Mouse (Mus musculus) E14TG2a.4 (cell line): ENCODE results near the gene Xylb.

Experiments used
- CTCF ChIP-seq: conservative IDR thresholded peaks from 2 replicates; pipeline ENCODE4 v1.5.1; 2014; ENCODE audit warnings: low read length
- NANOG ChIP-seq: IDR thresholded peaks from 2 replicates; pipeline ENCODE4 v1.6.1; 2014; ENCODE audit warnings: borderline replicate concordance, low read length, mixed read lengths

DNA sequence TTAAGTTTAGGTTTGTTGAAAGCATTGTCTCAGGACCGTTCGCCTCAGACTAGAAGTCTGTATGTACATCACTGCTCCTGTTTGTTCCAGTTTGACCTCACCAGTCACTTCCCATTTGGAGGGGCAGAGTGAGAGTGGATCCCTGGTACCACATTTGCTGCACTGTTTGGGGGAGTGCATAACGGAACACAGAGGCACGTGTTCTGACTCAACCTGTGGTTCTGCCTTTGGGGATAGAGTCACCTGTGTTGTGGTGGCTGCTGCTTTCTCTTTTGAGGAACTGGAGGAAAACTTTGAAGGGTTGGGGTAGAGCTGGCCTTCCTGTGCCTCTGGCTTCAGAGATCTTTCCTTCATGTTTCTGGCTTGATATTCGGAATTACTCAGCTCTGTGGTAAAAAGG, 46.9 kb downstream of the Xylb start:
- TF ChIP-seq CTCF, result no peak
- TF ChIP-seq NANOG, result no peak
